Comparison of ENCODE assay signal across 18 mouse cellular contexts in genomic region chr10:17613281-17613680, GRCm38 (mm10).
A peak's percentile ranks its signal among the peaks of the same experiment; 100 is the strongest.
DNase-seq lines count a peak whose midpoint lies in the region; ATAC-seq lines count a peak whose summit lies in the region.
"Had no signal": no experiment of that assay in that cellular context is flagged by ENCODE, and none has a peak within 500 bp of the region (broad histone marks: within the 10 kb centered on the region; RNA-seq: fewer than 3 reads in every experiment).

No protein-coding gene starts in this region.

- no peaks in the 10 kb centered on the region for H3K9me3 ChIP-seq in intestine, embryonic 15.5 days
- H3K9me3 ChIP-seq: forebrain, embryonic 12.5 days; G1E; heart, embryonic 13.5 days; liver, embryonic 15.5 days had no signal

- H3K27ac ChIP-seq in intestine, embryonic 15.5 days: no peak overlapping the region
- H3K27ac ChIP-seq: forebrain, embryonic 12.5 days; gastrocnemius, adult 2 months; heart, embryonic 13.5 days; hindbrain, embryonic 14.5 days; liver, embryonic 15.5 days had no signal

- no peak for ATAC-seq in intestine, embryonic 15.5 days

- no peaks in the 10 kb centered on the region for H3K36me3 ChIP-seq in intestine, embryonic 15.5 days
- H3K36me3 ChIP-seq: forebrain, embryonic 12.5 days; G1E; heart, embryonic 13.5 days; liver, embryonic 15.5 days had no signal

- H3K4me2 ChIP-seq in intestine, embryonic 15.5 days (replicated peaks): no peak overlapping the region
- H3K4me2 ChIP-seq: forebrain, embryonic 12.5 days; heart, embryonic 13.5 days; hindbrain, embryonic 14.5 days; liver, embryonic 15.5 days had no signal

- H3K4me3 ChIP-seq in intestine, embryonic 15.5 days (replicated peaks): no peak overlapping the region
- H3K4me3 ChIP-seq: forebrain, embryonic 12.5 days; gastrocnemius, adult 2 months; heart, embryonic 13.5 days; liver, embryonic 15.5 days had no signal

- H3K27me3 ChIP-seq in intestine, embryonic 15.5 days (replicated peaks): no peaks in the 10 kb centered on the region
- H3K27me3 ChIP-seq: forebrain, embryonic 12.5 days; heart, embryonic 13.5 days; liver, embryonic 15.5 days had no signal

- H3K9ac ChIP-seq in intestine, embryonic 15.5 days: no peak overlapping the region
- H3K9ac ChIP-seq: forebrain, embryonic 12.5 days; heart, embryonic 13.5 days; hindbrain, embryonic 14.5 days; liver, embryonic 15.5 days had no signal

- H3K4me1 ChIP-seq in intestine, embryonic 15.5 days (replicated peaks): no peaks in the 10 kb centered on the region
- H3K4me1 ChIP-seq: forebrain, embryonic 12.5 days; liver, embryonic 15.5 days had no signal

- WGBS in intestine, embryonic 15.5 days: 88% methylated on average over 3 of the region's 3 CpGs

- DNase-seq in adrenal gland, postnatal 10 days: peak; percentile 18
- no peak for DNase-seq in adrenal gland, postnatal 4 days (ENCODE audit: low spot score in 2 of 2)
- DNase-seq in lung, adult 18-20 months: peak; percentile 37 to 43
- no peak for DNase-seq in lung, postnatal 14 days
- peak; percentile 56 to 58 for DNase-seq in kidney, postnatal 25 days
- no peak for DNase-seq in T-cell, adult 2 months (ENCODE audit: low spot score)
- no peak for DNase-seq in spleen, postnatal 4 days (ENCODE audit: low spot score in 2 of 2)
- DNase-seq: adrenal gland, adult 8-10 months; B cell, adult 2 months; cerebellum, adult 18-20 months; gastrocnemius, adult 2 months; right cerebral cortex, postnatal 4 days had no signal

Comparison
In these comparisons a context has a peak if more than half of its experiments do, and no peak if none do; other contexts are left out.
1. DNase-seq: peak in adrenal gland, postnatal 10 days (single experiment), lung, adult 18-20 months (2 of 2) and kidney, postnatal 25 days (2 of 2); none in adrenal gland, postnatal 4 days (0 of 2), lung, postnatal 14 days (single experiment), T-cell, adult 2 months (single experiment) and spleen, postnatal 4 days (0 of 2).